Mouse (Mus musculus) embryonic facial prominence, embryonic 12.5 days (tissue): ENCODE results near the gene Cabp4. TPM values are rescaled to one million over a fixed set of nuclear protein-coding genes. Genes with fewer than 3 reads are reported as not detected.

Source experiments
- ATAC-seq: fragments of 200-750 bp; cut with Nextera tagmentation; 2 replicates; pipeline ENCODE4 v1.8.0; 2017; ENCODE audit not compliant: insufficient number of reproducible peaks, insufficient read depth, low FRiP score, low TSS enrichment
- H3K27ac ChIP-seq: fragments of 300-500 bp; sonication (generic); 2 replicates; pipeline ENCODE4 v1.5.1; 2016; ENCODE audit warnings: mild to moderate bottlenecking
- H3K27me3 ChIP-seq: fragments of 300-500 bp; sonication (generic); 2 replicates; pipeline ENCODE4 v1.6.1; 2016; ENCODE audit warnings: mild to moderate bottlenecking, moderate library complexity
- H3K36me3 ChIP-seq: fragments of 300-500 bp; sonication (generic); 2 replicates; pipeline ENCODE4 v1.6.1; 2016; ENCODE audit warnings: mild to moderate bottlenecking
- H3K4me1 ChIP-seq: fragments of 300-500 bp; sonication (generic); 2 replicates; pipeline ENCODE4 v1.6.1; 2016
- H3K4me2 ChIP-seq: fragments of 300-500 bp; sonication (generic); replicated peaks from 2 replicates; pipeline ENCODE4 v1.6.1; 2016; ENCODE audit warnings: mild to moderate bottlenecking, moderate library complexity
- H3K4me3 ChIP-seq: fragments of 300-500 bp; sonication (generic); 2 replicates; pipeline ENCODE4 v1.5.1; 2016; ENCODE audit warnings: mild to moderate bottlenecking
- H3K9ac ChIP-seq: fragments of 300-500 bp; sonication (generic); 2 replicates; pipeline ENCODE4 v1.6.1; 2016; ENCODE audit warnings: mild to moderate bottlenecking, moderate library complexity
- H3K9me3 ChIP-seq: fragments of 300-500 bp; sonication (generic); 2 replicates; pipeline ENCODE4 v1.6.1; 2016; ENCODE audit warnings: mild to moderate bottlenecking, moderate library complexity
- WGBS: fragments of 180-500 bp; shearing (Covaris S2); methylation state at CpG from one replicate; pipeline ENCODE4 v1.1.7; 2016; 5-methylcytosine and 5-hydroxymethylcytosine counted together
- polyA plus RNA-seq: library from polyadenylated mRNA; unstranded; fragments of >200 nt; fragmentation: Nextera tagmentation; extraction: Ambion mirVana; gene quantifications from 2 replicates; pipeline ENCODE4 v1.2.1, GENCODE M21; 2016

Gene Cabp4
- polyA plus RNA-seq, 1 experiment from 2014 or later = not detected

DNA sequence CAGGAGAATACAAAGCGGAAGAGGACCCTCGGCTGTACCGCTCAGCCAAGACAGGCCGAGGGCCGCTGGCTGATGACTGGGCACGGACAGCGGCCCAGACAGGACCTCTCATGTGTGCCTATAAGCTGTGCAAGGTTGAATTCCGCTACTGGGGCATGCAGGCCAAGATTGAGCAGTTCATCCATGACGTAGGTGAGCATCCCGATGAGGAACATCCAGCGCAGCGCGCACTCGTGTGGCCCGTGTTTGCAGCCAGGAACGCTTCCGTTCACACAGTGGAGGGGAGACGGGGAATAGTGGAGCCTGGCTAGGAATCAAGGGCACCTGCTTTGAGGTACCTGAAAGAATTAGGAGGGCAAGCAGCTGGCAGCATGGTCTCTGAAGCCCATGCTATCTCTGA, 40.5 kb downstream of the Cabp4 start:
- 93% methylated on average over 18 of the region's 18 CpGs for WGBS
- no peak for ATAC-seq
- no peak overlapping the region for H3K4me2 ChIP-seq

DNA sequence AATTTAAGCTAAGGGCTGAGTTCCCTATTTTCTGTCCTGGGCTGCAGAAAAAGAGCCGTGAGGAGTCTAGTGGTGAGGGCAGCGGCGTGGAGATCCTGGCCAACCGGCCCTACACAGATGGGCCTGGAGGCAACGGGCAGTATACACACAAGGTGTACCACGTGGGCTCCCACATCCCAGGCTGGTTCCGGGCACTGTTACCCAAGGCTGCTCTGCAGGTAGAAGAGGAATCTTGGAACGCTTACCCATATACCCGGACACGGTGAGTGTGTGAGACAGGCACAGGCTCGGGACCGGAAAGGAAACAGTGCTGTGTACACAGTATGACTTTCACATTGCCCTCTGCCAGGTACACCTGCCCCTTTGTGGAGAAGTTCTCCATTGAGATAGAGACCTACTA, 41.2 kb downstream of the Cabp4 start:
- H3K9me3 ChIP-seq = no peaks in the 10 kb centered on the region
- H3K9ac ChIP-seq = no peak overlapping the region
- no peak for ATAC-seq
- no peaks in the 10 kb centered on the region for H3K36me3 ChIP-seq
- H3K4me1 ChIP-seq = peaks cover 24% of the 10 kb centered on the region
- H3K27me3 ChIP-seq = peaks cover 44% of the 10 kb centered on the region
- H3K4me3 ChIP-seq = no peak overlapping the region
- no peak overlapping the region for H3K27ac ChIP-seq
- 92% methylated on average over 12 of the region's 12 CpGs for WGBS
- no peak overlapping the region for H3K4me2 ChIP-seq

More for the DNA sequence above, 40.5 kb downstream of the Cabp4 start:
- peaks cover 43% of the 10 kb centered on the region for H3K27me3 ChIP-seq
- H3K4me3 ChIP-seq = no peak overlapping the region
- H3K4me1 ChIP-seq = peaks cover 20% of the 10 kb centered on the region
- no peaks in the 10 kb centered on the region for H3K9me3 ChIP-seq
- no peak overlapping the region for H3K27ac ChIP-seq
- no peaks in the 10 kb centered on the region for H3K36me3 ChIP-seq
- no peak overlapping the region for H3K9ac ChIP-seq

DNA sequence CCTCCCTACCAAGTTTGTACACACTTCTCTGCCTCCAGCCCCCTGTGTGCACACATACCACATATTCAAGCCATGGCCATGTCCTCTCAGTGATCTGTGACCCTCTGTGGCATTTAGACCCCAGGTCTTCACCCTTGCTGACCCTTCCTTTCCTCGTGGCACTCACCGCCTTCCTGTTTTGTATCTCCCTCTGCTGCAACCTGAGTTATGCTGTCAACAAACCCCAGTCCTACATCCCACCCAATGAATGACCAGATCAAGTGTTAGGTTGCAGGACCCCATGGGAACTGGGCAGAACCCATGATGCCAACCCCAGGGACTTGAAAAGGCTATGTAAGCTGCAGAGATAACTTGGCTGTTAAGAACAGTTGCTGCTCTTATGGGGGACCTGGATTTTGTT, 41.8 kb downstream of the Cabp4 start:
- H3K36me3 ChIP-seq = no peaks in the 10 kb centered on the region
- peaks cover 28% of the 10 kb centered on the region for H3K4me1 ChIP-seq
- no peak overlapping the region for H3K9ac ChIP-seq
- no peaks in the 10 kb centered on the region for H3K9me3 ChIP-seq
- ATAC-seq = no peak
- no peak overlapping the region for H3K4me3 ChIP-seq
- peaks cover 44% of the 10 kb centered on the region for H3K27me3 ChIP-seq
- no peak overlapping the region for H3K27ac ChIP-seq
- no peak overlapping the region for H3K4me2 ChIP-seq
- WGBS = 77% methylated on average over 2 of the region's 2 CpGs

DNA sequence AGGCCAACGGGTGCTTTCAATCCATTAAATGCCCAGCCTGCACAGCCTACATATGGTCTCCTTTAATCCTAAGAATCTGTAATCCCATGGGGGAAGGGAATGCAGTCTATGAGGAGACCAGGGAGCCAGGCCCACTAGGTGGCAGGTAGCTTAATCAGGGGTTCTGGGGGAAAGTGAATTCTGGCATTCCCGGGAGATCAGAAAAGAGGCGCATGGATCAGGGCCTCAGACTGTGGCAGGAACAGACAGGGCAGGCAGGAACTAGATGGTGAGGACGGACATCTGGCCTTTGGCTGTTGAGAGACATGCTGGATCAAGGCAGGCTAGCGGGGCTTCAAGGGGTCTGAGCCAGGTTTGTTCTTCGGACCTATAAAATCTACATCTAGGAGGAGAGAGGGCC, 42.4 kb downstream of the Cabp4 start:
- Histone ChIP-seq H3K4me3 (peak overlapping the region; percentile 47), H3K27ac (no peak overlapping the region), H3K27me3 (peaks cover 40% of the 10 kb centered on the region), H3K9ac (no peak overlapping the region), H3K9me3 (no peaks in the 10 kb centered on the region), H3K4me1 (peaks cover 30% of the 10 kb centered on the region), H3K4me2 (peak overlapping the region; percentile 92), H3K36me3 (no peaks in the 10 kb centered on the region)
- WGBS = 50% methylated on average over 6 of the region's 6 CpGs
- no peak for ATAC-seq

DNA sequence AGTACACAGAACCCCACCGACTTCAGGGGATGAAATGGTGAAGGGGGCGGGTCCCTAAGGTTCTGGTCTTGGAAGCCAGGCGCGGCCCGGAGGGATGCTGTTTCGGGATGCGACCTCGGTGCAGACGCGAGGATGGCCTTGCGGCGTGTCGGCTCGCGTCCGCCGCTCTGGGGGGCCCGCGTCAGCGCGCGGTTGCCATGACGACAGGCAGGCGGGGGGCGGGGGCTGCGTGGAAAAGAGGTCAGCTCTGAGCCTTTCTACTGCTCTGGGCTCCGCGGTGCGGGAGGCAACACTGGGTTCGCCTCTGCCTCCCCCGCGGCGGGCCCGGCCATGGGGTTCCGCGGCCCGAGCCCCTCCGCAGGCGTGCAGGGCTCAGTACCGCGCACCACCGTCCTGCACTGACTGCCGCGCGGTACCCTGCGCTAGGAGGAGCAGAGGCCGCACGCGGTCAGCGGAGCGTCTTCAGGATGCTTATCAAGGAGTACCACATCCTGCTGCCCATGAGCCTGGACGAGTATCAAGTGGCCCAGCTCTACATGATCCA, 43.0 kb downstream of the Cabp4 start:
- Histone ChIP-seq H3K27ac (no peak overlapping the region), H3K27me3 (peaks cover 40% of the 10 kb centered on the region), H3K4me2 (peak overlapping the region; percentile 92), H3K9me3 (no peaks in the 10 kb centered on the region), H3K36me3 (no peaks in the 10 kb centered on the region), H3K4me3 (peak overlapping the region; percentile 47), H3K4me1 (peaks cover 35% of the 10 kb centered on the region), H3K9ac (peak overlapping the region; percentile 20)
- under 1% methylated on average over 46 of the region's 52 CpGs for WGBS
- no peak for ATAC-seq

DNA sequence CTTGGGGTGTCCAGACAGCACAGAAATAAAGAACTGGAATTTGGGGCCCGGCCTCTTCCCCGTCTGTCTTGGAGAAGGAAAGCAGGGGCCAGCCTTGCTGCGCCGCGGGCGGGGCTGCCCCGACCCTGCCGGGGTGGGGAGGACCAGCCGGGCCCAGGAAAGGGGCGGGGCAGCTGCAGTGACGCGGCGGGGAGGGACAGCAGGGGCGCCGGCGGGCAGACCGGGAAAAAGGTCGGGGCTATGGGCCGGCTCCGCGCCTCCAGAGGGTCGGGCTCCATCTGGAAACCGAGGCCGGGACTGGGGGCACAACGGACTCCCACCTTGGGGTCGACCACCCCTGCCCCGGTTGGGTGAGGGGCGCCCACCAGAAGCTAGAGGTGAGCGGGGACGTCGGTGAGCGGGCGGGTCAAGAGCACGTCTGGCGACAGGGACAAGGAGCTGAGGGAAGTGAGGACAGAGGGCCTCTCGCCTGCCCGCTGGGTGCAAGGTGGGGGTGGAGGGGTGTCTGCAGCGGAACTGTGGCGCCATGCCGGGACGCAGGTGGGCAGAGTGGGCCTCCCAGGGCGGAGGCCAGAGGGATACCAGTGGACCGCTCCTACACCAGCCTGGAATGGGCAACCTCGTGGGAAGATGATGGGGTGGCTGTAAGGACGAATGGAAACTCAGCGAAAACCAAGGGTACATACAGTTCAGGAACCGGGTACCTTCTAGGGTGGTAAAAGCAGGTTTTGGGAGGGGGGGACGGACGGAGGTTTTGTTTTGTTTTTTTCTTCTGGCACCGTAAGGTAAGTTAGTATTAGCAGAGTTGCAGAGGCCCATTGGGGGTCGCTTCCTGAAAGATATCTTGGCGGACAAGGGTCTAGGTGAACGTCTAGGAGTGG, 43.8 kb downstream of the Cabp4 start, which contains the start of gene Pitpnm1:
Gene Pitpnm1, plus strand, starts transcription at position 162 of the 881 bp plus-strand sequence.
- Histone ChIP-seq H3K4me2 (peak within 1 kb of the TSS; percentile 92), H3K27me3 (peaks cover 40% of the 10 kb centered on the region), H3K4me1 (peaks cover 35% of the 10 kb centered on the region), H3K9ac (peak within 1 kb of the TSS; percentile 37), H3K27ac (no peak within 1 kb of the TSS), H3K36me3 (no peaks in the 10 kb centered on the region), H3K9me3 (no peaks in the 10 kb centered on the region), H3K4me3 (peak within 1 kb of the TSS; percentile 47)
- ATAC-seq = no peak
- 1% methylated on average over 53 of the region's 53 CpGs for WGBS

DNA sequence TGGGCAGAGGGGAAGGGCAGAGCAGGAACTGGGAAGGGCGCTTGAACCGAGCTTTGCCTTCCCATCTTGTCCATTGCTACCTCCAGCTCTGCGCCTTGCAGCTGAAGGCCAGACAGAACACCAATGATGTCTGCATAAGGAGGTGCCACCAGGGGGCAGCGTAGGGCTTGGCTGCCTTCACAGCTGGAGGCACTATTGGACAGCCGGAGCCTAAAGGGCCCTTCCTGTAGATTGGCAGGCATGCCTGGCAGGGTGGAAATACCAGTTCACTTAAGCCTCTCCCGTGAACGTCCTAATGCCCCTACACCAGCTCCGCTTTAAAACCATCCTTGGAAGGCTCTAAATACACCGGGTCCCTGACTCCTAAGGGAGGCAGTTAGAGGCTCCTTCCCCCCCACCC, 44.8 kb downstream of the Cabp4 start:
- Histone ChIP-seq H3K4me1 (peaks cover 35% of the 10 kb centered on the region), H3K4me2 (no peak overlapping the region; the same call in 1 of the 2 replicates), H3K27ac (no peak overlapping the region), H3K4me3 (no peak overlapping the region), H3K9me3 (no peaks in the 10 kb centered on the region), H3K9ac (no peak overlapping the region), H3K36me3 (no peaks in the 10 kb centered on the region), H3K27me3 (peaks cover 40% of the 10 kb centered on the region)
- 14% methylated on average over 9 of the region's 9 CpGs for WGBS
- ATAC-seq = no peak

DNA sequence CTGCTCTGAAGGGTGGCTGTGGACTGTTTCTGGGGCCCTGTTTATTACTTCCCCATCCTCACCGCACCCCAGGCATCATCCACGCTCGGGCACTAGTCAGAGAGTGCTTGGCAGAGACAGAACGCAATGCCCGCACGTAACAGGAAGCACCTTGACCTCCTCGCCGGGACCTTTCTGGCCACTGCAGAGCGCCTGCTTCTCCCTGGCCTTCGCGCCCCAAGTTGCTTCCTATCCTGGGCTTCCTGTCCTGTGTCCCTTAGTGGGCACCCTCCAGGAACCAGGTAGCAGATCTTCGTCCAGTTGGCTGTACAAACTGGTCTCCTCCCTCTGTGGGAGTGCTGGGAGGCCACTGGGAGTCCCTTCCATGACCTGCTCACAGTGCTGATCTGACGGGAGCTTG, 45.4 kb downstream of the Cabp4 start:
- Histone ChIP-seq H3K36me3 (no peaks in the 10 kb centered on the region), H3K4me3 (no peak overlapping the region), H3K9ac (no peak overlapping the region), H3K4me2 (no peak overlapping the region), H3K27me3 (peaks cover 40% of the 10 kb centered on the region), H3K4me1 (peaks cover 35% of the 10 kb centered on the region), H3K9me3 (no peaks in the 10 kb centered on the region), H3K27ac (no peak overlapping the region)
- ATAC-seq = no peak
- WGBS = 90% methylated on average over 13 of the region's 13 CpGs

DNA sequence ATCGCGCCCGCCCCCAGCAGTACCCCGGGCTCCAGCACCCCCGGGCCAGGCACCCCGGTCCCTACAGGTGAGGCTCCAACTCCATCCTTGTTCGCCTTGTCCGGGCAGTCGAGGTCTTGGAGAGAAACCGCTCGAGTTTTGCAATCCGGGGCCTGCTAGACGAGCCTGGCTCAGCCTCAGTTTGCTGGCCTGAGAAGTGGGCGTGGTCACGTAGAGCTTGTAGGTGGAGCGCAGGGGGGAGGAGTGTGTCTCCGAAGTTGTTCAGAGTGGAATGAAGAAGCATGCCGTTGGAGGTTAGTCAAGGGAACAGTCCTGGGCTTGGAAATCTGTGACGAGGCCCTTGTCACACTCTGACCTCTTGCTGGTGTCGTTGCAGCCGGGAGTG, 46.4 kb downstream of the Cabp4 start:
- H3K4me1 ChIP-seq = peaks cover 35% of the 10 kb centered on the region
- H3K27ac ChIP-seq = peak overlapping the region; percentile 69

DNA sequence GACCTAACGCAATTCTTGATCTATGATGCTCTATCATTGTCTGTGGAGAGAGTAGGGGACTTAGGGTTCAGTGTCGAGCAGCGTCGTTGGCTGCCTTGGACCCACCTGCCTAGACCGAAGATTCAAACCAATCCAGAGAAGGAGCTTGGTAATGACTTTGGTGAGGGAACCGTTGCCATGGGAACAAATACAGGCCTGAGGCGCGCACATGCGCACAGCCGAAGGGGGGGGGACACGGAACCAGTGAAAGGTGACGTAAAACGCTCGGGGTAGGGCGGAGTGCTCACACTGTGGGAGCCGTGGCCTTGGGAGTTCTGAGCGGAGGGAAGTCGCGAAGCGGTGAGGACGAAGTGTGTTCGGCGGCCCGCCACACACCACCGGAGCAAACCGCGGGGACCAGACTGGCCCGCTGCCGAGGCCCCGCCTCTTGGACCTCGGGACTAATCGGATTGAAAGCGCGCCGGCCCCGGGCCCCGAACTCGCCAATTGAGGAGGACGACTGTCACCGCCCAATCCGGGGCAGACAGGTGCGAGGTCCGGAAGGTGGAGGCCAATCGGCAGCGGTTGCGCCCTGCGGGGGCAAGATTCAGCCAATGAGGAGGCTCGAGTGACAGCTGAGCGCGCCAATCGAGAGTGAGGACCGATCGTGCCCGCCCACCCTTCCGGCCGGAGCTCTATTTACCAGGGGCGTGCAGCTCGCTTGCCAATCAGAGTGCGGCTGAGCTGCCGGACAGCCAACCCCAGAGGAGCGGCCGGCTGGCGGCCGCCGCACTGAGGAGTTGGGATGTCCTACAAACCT, 47.0 kb downstream of the Cabp4 start, which contains the start of gene Cdk2ap2:
Gene Cdk2ap2, plus strand, starts transcription at position 541 of the 799 bp plus-strand sequence.
- peaks cover 35% of the 10 kb centered on the region for H3K4me1 ChIP-seq

More for the DNA sequence above, 46.4 kb downstream of the Cabp4 start:
- WGBS = 2% methylated on average over 21 of the region's 21 CpGs
- H3K9me3 ChIP-seq = no peaks in the 10 kb centered on the region
- no peaks in the 10 kb centered on the region for H3K36me3 ChIP-seq
- no peak for ATAC-seq
- H3K27me3 ChIP-seq = peaks cover 38% of the 10 kb centered on the region
- peak overlapping the region; percentile 62 for H3K4me3 ChIP-seq
- peak overlapping the region; percentile 72 for H3K4me2 ChIP-seq
- H3K9ac ChIP-seq = peak overlapping the region; percentile 53

DNA sequence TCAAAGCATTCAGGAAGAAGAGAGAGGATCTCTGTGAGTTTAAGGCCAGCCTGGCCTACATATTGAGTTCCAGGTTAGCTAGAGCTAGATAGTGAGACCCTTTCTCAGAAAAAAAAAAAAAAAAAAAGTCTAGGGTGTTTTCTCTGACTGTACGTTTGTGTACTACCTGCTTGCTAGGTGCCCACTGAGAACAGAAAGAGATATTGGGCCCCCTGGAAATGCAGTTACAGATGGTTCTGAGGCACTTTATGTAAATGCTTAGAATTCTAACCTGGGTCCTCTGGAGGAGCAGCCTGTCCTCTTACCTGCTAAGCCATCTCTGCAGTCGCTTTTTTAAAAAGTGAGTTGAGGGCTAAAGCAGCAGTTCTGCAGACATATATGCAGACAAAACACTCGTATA, 48.0 kb downstream of the Cabp4 start:
- Histone ChIP-seq H3K27me3 (peaks cover 22% of the 10 kb centered on the region), H3K27ac (no peak overlapping the region), H3K4me3 (no peak overlapping the region), H3K9ac (no peak overlapping the region), H3K36me3 (no peaks in the 10 kb centered on the region), H3K9me3 (no peaks in the 10 kb centered on the region), H3K4me2 (no peak overlapping the region), H3K4me1 (peaks cover 27% of the 10 kb centered on the region)
- WGBS = 65% methylated on average over 3 of the region's 3 CpGs
- ATAC-seq = no peak

More for the DNA sequence above, 47.0 kb downstream of the Cabp4 start, which contains the start of gene Cdk2ap2:
- Histone ChIP-seq H3K9ac (peak within 1 kb of the TSS; percentile 53), H3K4me3 (peak within 1 kb of the TSS; percentile 62), H3K36me3 (no peaks in the 10 kb centered on the region), H3K27ac (peak within 1 kb of the TSS; percentile 77), H3K9me3 (no peaks in the 10 kb centered on the region), H3K4me2 (peak within 1 kb of the TSS; percentile 72), H3K27me3 (peaks cover 33% of the 10 kb centered on the region)
- peak; percentile 92 for ATAC-seq
- under 1% methylated on average over 65 of the region's 65 CpGs for WGBS
